Mouse (Mus musculus): Measurements from ENCODE around the gene Mpc1. TPM values are rescaled to one million over a fixed set of nuclear protein-coding genes. Genes with fewer than 3 reads are reported as not detected.
A peak's percentile ranks its signal among the peaks of the same experiment; 100 is the strongest.

The Mpc1 gene
- polyA plus RNA-seq, 1 experiment from 2014 or later: 153 TPM

GRCm38 (mm10) chr17:8301515-8301914, 18.8 kb downstream of the Mpc1 start:
- Histone ChIP-seq H3K27me3 (ENCODE audit: control insufficient read depth, insufficient read depth, low read length) (no peaks in the 10 kb centered on the region), H3K4me3 (ENCODE audit: low read depth, low read length) (no peak overlapping the region), H3K4me1 (ENCODE audit: control insufficient read depth, insufficient read depth, low read length) (no peaks in the 10 kb centered on the region), H3K36me3 (ENCODE audit: control insufficient read depth, insufficient read depth, low read length) (no peaks in the 10 kb centered on the region; the same call in 1 of the 2 replicates), H3K9ac (ENCODE audit: low read depth, low read length) (no peak overlapping the region), H3K27ac (ENCODE audit: low read depth, low read length) (no peak overlapping the region), H3K4me2 (no peak overlapping the region), H3K9me3 (replicated peaks; ENCODE audit: control insufficient read depth, low read length) (no peaks in the 10 kb centered on the region)
- ATAC-seq (replicated peaks; ENCODE audit: insufficient number of reproducible peaks, low FRiP score, low TSS enrichment): no peak
- WGBS (ENCODE audit: insufficient replicate concordance): 82% methylated on average over 4 of the region's 4 CpGs

DNA sequence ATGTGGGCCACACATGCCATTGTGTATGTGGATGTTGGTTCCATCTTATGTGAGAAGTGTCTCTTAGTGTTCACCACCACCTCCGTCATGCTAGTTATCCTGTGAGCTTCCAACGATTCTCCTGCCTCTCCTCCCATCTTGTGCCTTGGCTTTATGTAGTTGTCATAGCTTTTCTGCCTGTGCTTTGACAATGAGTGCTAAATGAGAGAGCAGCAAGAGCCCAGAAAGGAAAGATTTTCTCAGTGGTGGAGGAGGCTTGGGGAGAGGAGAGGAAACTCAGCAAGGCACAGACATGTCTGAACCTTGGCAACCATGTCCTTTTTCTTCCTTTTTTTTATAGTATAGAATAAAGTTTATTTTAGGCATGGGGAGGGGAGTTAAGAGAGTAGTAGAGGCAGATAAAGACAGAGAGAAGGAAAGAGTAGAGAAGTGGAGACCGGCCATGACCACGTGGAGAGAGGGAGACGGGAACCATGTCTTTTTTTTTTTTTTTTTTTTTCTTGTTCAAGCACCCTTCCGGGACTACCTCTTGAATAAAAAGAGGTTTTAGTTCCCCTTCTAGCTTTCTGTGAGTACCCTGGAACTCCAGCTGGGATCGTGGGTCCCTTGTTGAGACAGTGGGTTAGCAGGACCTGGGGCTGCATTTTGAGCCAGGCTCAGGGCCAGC, 20.2 kb downstream of the Mpc1 start:
- Histone ChIP-seq H3K36me3 (ENCODE audit: control insufficient read depth, insufficient read depth, low read length) (no peaks in the 10 kb centered on the region), H3K9me3 (replicated peaks; ENCODE audit: control insufficient read depth, low read length) (no peaks in the 10 kb centered on the region), H3K27ac (ENCODE audit: low read depth, low read length) (no peak overlapping the region), H3K27me3 (ENCODE audit: control insufficient read depth, insufficient read depth, low read length) (no peaks in the 10 kb centered on the region), H3K4me1 (ENCODE audit: control insufficient read depth, insufficient read depth, low read length) (no peaks in the 10 kb centered on the region), H3K4me3 (ENCODE audit: low read depth, low read length) (no peak overlapping the region), H3K4me2 (no peak overlapping the region), H3K9ac (ENCODE audit: low read depth, low read length) (no peak overlapping the region)
- ATAC-seq (replicated peaks; ENCODE audit: insufficient number of reproducible peaks, low FRiP score, low TSS enrichment): no peak
- 66% methylated on average over 7 of the region's 7 CpGs for WGBS (ENCODE audit: insufficient replicate concordance)

- Histone ChIP-seq H3K36me3 (ENCODE audit: control insufficient read depth, insufficient read depth, low read length) (no peaks in the 10 kb centered on the region), H3K27ac (ENCODE audit: low read depth, low read length) (no peak overlapping the region), H3K4me2 (no peak overlapping the region), H3K4me1 (ENCODE audit: control insufficient read depth, insufficient read depth, low read length) (no peaks in the 10 kb centered on the region), H3K4me3 (ENCODE audit: low read depth, low read length) (no peak overlapping the region), H3K27me3 (ENCODE audit: control insufficient read depth, insufficient read depth, low read length) (no peaks in the 10 kb centered on the region), H3K9me3 (replicated peaks; ENCODE audit: control insufficient read depth, low read length) (no peaks in the 10 kb centered on the region), H3K9ac (ENCODE audit: low read depth, low read length) (no peak overlapping the region)
- 58% methylated on average over 5 of the region's 5 CpGs for WGBS (ENCODE audit: insufficient replicate concordance)
- ATAC-seq (replicated peaks; ENCODE audit: insufficient number of reproducible peaks, low FRiP score, low TSS enrichment): no peak
These were observed 21.0 kb downstream of the Mpc1 start for GRCm38 (mm10) chr17:8303671-8304070.

DNA sequence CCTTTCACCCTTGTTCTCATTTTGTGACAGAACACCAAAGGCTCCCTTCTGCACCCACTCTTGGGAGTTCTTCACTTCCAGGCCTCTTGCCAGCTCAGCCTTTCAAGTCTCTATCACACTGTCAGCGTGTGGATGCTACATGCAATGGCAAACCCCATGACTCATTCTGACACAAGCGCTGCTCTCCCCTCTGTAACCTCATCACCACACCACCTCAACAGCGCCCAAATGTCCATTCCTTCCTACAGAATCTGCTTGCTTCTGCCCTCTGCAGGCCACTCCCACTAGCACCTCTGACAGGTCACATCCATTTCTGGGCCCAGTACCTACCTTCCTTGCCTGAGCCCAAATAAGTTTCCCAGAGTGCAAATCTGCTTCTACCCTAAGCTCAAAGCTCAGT, 23.1 kb downstream of the Mpc1 start:
- no peaks in the 10 kb centered on the region for H3K9me3 ChIP-seq (replicated peaks; ENCODE audit: control insufficient read depth, low read length)
- no peaks in the 10 kb centered on the region for H3K4me1 ChIP-seq (ENCODE audit: control insufficient read depth, insufficient read depth, low read length)
- H3K4me2 ChIP-seq: no peak overlapping the region
- H3K9ac ChIP-seq (ENCODE audit: low read depth, low read length): no peak overlapping the region
- WGBS (ENCODE audit: insufficient replicate concordance): 26% methylated on average over 3 of the region's 3 CpGs
- H3K27me3 ChIP-seq (ENCODE audit: control insufficient read depth, insufficient read depth, low read length): no peaks in the 10 kb centered on the region
- H3K27ac ChIP-seq (ENCODE audit: low read depth, low read length): no peak overlapping the region
- H3K4me3 ChIP-seq (ENCODE audit: low read depth, low read length): no peak overlapping the region
- no peak for ATAC-seq (replicated peaks; ENCODE audit: insufficient number of reproducible peaks, low FRiP score, low TSS enrichment)
- no peaks in the 10 kb centered on the region for H3K36me3 ChIP-seq (ENCODE audit: control insufficient read depth, insufficient read depth, low read length)

DNA sequence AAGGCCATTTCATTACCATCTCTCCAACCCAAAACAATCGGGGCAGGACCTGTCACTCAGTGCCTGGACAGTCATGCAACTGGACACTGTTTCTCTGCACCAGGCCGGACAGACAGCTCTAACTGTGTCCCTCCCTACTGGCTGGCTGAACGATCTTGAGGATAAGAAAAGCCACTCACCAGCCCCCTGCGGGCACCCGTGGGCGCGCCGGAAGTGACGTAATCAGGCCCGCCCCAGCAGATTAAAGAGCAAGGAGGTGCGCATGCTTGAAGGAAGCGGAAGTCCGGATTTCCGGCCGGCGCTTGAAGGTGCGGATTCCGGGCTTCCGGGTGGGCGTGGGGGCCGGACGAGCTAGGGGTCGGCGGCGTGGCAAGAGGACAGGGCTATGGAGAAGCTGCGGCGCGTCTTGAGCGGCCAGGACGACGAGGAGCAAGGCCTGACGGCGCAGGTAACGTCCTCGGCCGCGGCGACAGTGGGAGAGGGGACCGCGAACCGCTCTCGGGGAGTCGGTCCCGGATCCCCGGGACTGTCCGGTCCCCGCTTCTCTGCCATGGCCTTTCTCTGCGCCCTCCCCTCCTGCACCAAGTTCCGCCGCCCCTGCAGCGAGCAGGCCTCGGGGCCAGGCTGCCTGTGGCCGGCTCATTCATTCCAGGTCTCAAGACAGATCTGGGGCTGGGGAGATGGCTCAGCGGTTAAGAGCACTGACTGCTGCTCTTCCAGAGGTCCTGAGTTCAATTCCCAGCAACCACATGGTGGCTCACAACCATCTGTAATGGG, 28.3 kb downstream of the Mpc1 start, which contains the start of gene Sft2d1:
Gene Sft2d1, plus strand, starts transcription at position 265 of the 777 bp plus-strand sequence.
- Histone ChIP-seq H3K4me1 (ENCODE audit: control insufficient read depth, insufficient read depth, low read length) (peaks cover 11% of the 10 kb centered on the region), H3K9ac (ENCODE audit: low read depth, low read length) (peak within 1 kb of the TSS; percentile 81), H3K27me3 (ENCODE audit: control insufficient read depth, insufficient read depth, low read length) (no peaks in the 10 kb centered on the region), H3K27ac (ENCODE audit: low read depth, low read length) (peak within 1 kb of the TSS; percentile 70; the same call in 1 of the 2 replicates), H3K4me2 (peak within 1 kb of the TSS; percentile 75), H3K9me3 (replicated peaks; ENCODE audit: control insufficient read depth, low read length) (no peaks in the 10 kb centered on the region), H3K36me3 (ENCODE audit: control insufficient read depth, insufficient read depth, low read length) (no peaks in the 10 kb centered on the region), H3K4me3 (ENCODE audit: low read depth, low read length) (peak within 1 kb of the TSS; percentile 86)
- peak; percentile 94 for ATAC-seq (replicated peaks; ENCODE audit: insufficient number of reproducible peaks, low FRiP score, low TSS enrichment)
- under 1% methylated on average over 48 of the region's 54 CpGs for WGBS (ENCODE audit: insufficient replicate concordance)

DNA sequence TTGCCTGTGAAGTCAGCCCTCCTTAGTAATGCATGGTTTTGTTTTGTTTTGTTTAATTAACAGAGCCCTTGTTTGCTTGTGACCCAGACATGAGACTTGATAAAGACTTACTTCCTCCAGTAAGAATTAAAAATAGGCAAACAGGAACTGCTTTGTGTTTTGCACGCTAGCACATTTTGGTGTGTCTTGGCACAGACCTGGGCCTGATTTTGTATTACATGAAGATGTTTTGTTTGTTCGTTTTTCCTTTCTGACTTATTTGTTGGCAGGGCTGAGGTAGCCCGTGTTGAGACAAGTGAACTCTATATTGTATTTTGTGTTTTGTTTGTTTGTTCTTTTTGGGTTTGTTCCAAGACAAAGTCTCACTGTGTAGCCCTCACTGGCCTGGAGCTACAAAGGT, 29.0 kb downstream of the Mpc1 start:
- H3K4me2 ChIP-seq: peak overlapping the region; percentile 75
- peak overlapping the region; percentile 86 for H3K4me3 ChIP-seq (ENCODE audit: low read depth, low read length)
- H3K27ac ChIP-seq (ENCODE audit: low read depth, low read length): no peak overlapping the region
- H3K36me3 ChIP-seq (ENCODE audit: control insufficient read depth, insufficient read depth, low read length): no peaks in the 10 kb centered on the region
- WGBS (ENCODE audit: insufficient replicate concordance): 32% methylated on average over 3 of the region's 3 CpGs
- H3K9me3 ChIP-seq (replicated peaks; ENCODE audit: control insufficient read depth, low read length): no peaks in the 10 kb centered on the region
- peak overlapping the region; percentile 81 for H3K9ac ChIP-seq (ENCODE audit: low read depth, low read length)
- no peaks in the 10 kb centered on the region for H3K27me3 ChIP-seq (ENCODE audit: control insufficient read depth, insufficient read depth, low read length)
- no peak for ATAC-seq (replicated peaks; ENCODE audit: insufficient number of reproducible peaks, low FRiP score, low TSS enrichment)
- H3K4me1 ChIP-seq (ENCODE audit: control insufficient read depth, insufficient read depth, low read length): peaks cover 11% of the 10 kb centered on the region

DNA sequence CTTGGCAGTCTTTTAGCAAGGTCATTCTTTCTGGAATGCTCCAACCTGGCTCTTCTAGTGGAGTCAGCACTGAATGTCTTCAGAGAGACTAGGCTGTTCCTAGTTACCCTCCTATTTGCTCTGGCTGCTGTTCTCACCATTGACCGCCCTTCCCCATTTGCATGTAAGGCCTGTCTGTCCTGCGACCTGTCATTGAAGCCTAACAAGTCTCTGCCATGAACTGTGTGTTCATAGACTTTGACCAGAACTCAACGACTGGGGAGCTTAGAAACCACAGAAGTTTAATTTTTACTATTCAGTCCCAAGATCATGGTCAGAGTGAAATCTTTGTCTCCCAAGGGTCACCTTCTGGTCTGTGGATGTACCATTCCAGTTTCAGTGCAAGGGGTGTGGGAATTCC, 31.3 kb downstream of the Mpc1 start:
- Histone ChIP-seq H3K9me3 (replicated peaks; ENCODE audit: control insufficient read depth, low read length) (no peaks in the 10 kb centered on the region), H3K27me3 (ENCODE audit: control insufficient read depth, insufficient read depth, low read length) (no peaks in the 10 kb centered on the region), H3K9ac (ENCODE audit: low read depth, low read length) (no peak overlapping the region), H3K4me3 (ENCODE audit: low read depth, low read length) (no peak overlapping the region), H3K36me3 (ENCODE audit: control insufficient read depth, insufficient read depth, low read length) (no peaks in the 10 kb centered on the region; the same call in 1 of the 2 replicates), H3K27ac (ENCODE audit: low read depth, low read length) (no peak overlapping the region), H3K4me2 (no peak overlapping the region), H3K4me1 (ENCODE audit: control insufficient read depth, insufficient read depth, low read length) (peaks cover 11% of the 10 kb centered on the region)
- ATAC-seq (replicated peaks; ENCODE audit: insufficient number of reproducible peaks, low FRiP score, low TSS enrichment): no peak
- 85% methylated on average over 3 of the region's 3 CpGs for WGBS (ENCODE audit: insufficient replicate concordance)

GRCm38 (mm10) chr17:8316251-8316650, 33.5 kb downstream of the Mpc1 start:
- no peak overlapping the region for H3K4me3 ChIP-seq (ENCODE audit: low read depth, low read length)
- no peak for ATAC-seq (replicated peaks; ENCODE audit: insufficient number of reproducible peaks, low FRiP score, low TSS enrichment)
- no peaks in the 10 kb centered on the region for H3K27me3 ChIP-seq (ENCODE audit: control insufficient read depth, insufficient read depth, low read length)
- no peak overlapping the region for H3K27ac ChIP-seq (ENCODE audit: low read depth, low read length)
- H3K36me3 ChIP-seq (ENCODE audit: control insufficient read depth, insufficient read depth, low read length): no peaks in the 10 kb centered on the region; the same call in 1 of the 2 replicates
- no peak overlapping the region for H3K4me2 ChIP-seq
- H3K4me1 ChIP-seq (ENCODE audit: control insufficient read depth, insufficient read depth, low read length): peaks cover 11% of the 10 kb centered on the region
- H3K9me3 ChIP-seq (replicated peaks; ENCODE audit: control insufficient read depth, low read length): no peaks in the 10 kb centered on the region
- WGBS (ENCODE audit: insufficient replicate concordance): 87% methylated on average over 1 of the region's 1 CpGs
- no peak overlapping the region for H3K9ac ChIP-seq (ENCODE audit: low read depth, low read length)

Data from heart, embryonic 11.5 days (tissue).